Mouse (Mus musculus) hindbrain, embryonic 16.5 days (tissue): ENCODE data around the gene Rap1a. TPM values are rescaled to one million over a fixed set of nuclear protein-coding genes. Genes with fewer than 3 reads are reported as not detected.

Source experiments
- ATAC-seq: fragments of 200-750 bp; cut with Nextera tagmentation; 2 replicates; pipeline ENCODE4 v1.8.0; 2017; ENCODE audit warnings: moderate TSS enrichment, moderate library complexity
- H3K27ac ChIP-seq: fragments of 300-500 bp; sonication (generic); 2 replicates; pipeline ENCODE4 v1.5.1; 2014; ENCODE audit warnings: low read depth, mild to moderate bottlenecking, control low read depth, low read length, moderate library complexity
- H3K27me3 ChIP-seq: fragments of 300-500 bp; sonication (generic); replicated peaks from 2 replicates; pipeline ENCODE4 v1.6.1; 2014; ENCODE audit warnings: low read length; ENCODE audit not compliant: control insufficient read depth, insufficient read depth
- H3K36me3 ChIP-seq: fragments of 300-500 bp; sonication (generic); 2 replicates; pipeline ENCODE4 v1.6.1; 2014; ENCODE audit warnings: mild to moderate bottlenecking, low read length, moderate library complexity, mixed read lengths; ENCODE audit not compliant: control insufficient read depth, insufficient read depth
- H3K4me1 ChIP-seq: fragments of 300-500 bp; sonication (generic); 2 replicates; pipeline ENCODE4 v1.6.1; 2014; ENCODE audit warnings: low read depth, low read length; ENCODE audit not compliant: control insufficient read depth, insufficient read depth
- H3K4me2 ChIP-seq: fragments of 300-500 bp; sonication (generic); 2 replicates; pipeline ENCODE4 v1.6.1; 2014; ENCODE audit warnings: mild to moderate bottlenecking, low read length, control low read depth, moderate library complexity
- H3K4me3 ChIP-seq: fragments of 300-500 bp; sonication (generic); 2 replicates; pipeline ENCODE4 v1.5.1; 2014; ENCODE audit warnings: mild to moderate bottlenecking, low read length, control low read depth, moderate library complexity
- H3K9ac ChIP-seq: fragments of 300-500 bp; sonication (generic); 2 replicates; pipeline ENCODE4 v1.6.1; 2014; ENCODE audit warnings: low read depth, mild to moderate bottlenecking, control low read depth, low read length, moderate library complexity
- H3K9me3 ChIP-seq: fragments of 300-500 bp; sonication (generic); 2 replicates; pipeline ENCODE4 v1.6.1; 2014; ENCODE audit warnings: mild to moderate bottlenecking, low read length, moderate library complexity; ENCODE audit not compliant: control insufficient read depth
- WGBS: fragments of 180-500 bp; shearing (Covaris S2); extraction: QIAGEN DNeasy Blood & Tissue Kit; methylation state at CpG from one replicate; pipeline ENCODE4 v1.1.7; 2014; 5-methylcytosine and 5-hydroxymethylcytosine counted together
- polyA plus RNA-seq: library from polyadenylated mRNA; unstranded; fragments of >200 nt; fragmentation: Nextera tagmentation; extraction: Ambion mirVana; gene quantifications from 2 replicates; pipeline ENCODE4 v1.2.1, GENCODE M21; 2015

The Rap1a gene
- polyA plus RNA-seq, 1 experiment from 2014 or later = 79.2 TPM

DNA sequence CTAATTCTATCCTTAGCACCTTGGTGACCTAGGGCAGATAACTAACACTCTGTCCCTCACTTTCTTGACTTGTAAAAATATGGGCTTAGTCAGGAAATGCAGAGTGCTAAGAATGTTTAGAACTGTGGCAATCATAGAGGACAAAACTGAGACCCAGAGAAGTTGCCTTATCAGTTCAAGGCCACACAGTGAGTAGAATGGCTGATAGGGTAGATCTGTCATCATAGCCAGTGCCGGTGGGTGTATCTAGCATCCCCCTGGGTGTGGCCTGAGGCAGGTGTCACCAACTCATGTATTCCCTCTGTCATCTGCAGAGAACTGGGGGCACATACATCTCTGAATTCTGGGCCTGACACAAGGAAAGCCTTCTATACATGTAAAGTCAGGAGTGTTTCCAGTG is 102.8 kb downstream of the Rap1a start:
- no peaks in the 10 kb centered on the region for H3K9me3 ChIP-seq
- no peaks in the 10 kb centered on the region for H3K36me3 ChIP-seq
- no peak overlapping the region for H3K4me2 ChIP-seq
- no peak overlapping the region for H3K27ac ChIP-seq
- WGBS = 100% methylated on average over 1 of the region's 1 CpGs
- no peaks in the 10 kb centered on the region; the same call in none of the 2 replicates for H3K27me3 ChIP-seq
- no peak for ATAC-seq
- H3K4me1 ChIP-seq = peaks cover 16% of the 10 kb centered on the region
- no peak overlapping the region for H3K9ac ChIP-seq
- no peak overlapping the region for H3K4me3 ChIP-seq

GRCm38 (mm10) chr3:105697148-105697441 is 104.0 kb downstream of the Rap1a start:
- ATAC-seq = peak; percentile 56
- Histone ChIP-seq H3K36me3 (no peaks in the 10 kb centered on the region), H3K27ac (no peak overlapping the region), H3K4me2 (no peak overlapping the region), H3K27me3 (no peaks in the 10 kb centered on the region; the same call in 1 of the 2 replicates), H3K9me3 (no peaks in the 10 kb centered on the region), H3K4me1 (peaks cover 16% of the 10 kb centered on the region), H3K4me3 (no peak overlapping the region), H3K9ac (no peak overlapping the region)
- WGBS = 66% methylated on average over 5 of the region's 5 CpGs

- peak; percentile 52 for ATAC-seq
- no peaks in the 10 kb centered on the region for H3K36me3 ChIP-seq
- peak overlapping the region; percentile 14 for H3K4me2 ChIP-seq
- no peak overlapping the region for H3K4me3 ChIP-seq
- 59% methylated on average over 17 of the region's 17 CpGs for WGBS
- no peak overlapping the region for H3K9ac ChIP-seq
- no peaks in the 10 kb centered on the region; the same call in 1 of the 2 replicates for H3K27me3 ChIP-seq
- peak overlapping the region; percentile 10; the same call in 1 of the 2 replicates for H3K27ac ChIP-seq
- no peaks in the 10 kb centered on the region for H3K9me3 ChIP-seq
- peaks cover 16% of the 10 kb centered on the region for H3K4me1 ChIP-seq
These were observed 104.6 kb downstream of the Rap1a start for GRCm38 (mm10) chr3:105696387-105697147.

GRCm38 (mm10) chr3:105695476-105696386 is 105.4 kb downstream of the Rap1a start:
- Histone ChIP-seq H3K9ac (peak overlapping the region; percentile 39), H3K4me2 (peak overlapping the region; percentile 40), H3K4me1 (peaks cover 16% of the 10 kb centered on the region), H3K36me3 (no peaks in the 10 kb centered on the region), H3K27me3 (no peaks in the 10 kb centered on the region; the same call in 1 of the 2 replicates), H3K9me3 (no peaks in the 10 kb centered on the region), H3K27ac (peak overlapping the region; percentile 67), H3K4me3 (no peak overlapping the region)
- WGBS = 27% methylated on average over 20 of the region's 20 CpGs
- ATAC-seq = peak; percentile 50

DNA sequence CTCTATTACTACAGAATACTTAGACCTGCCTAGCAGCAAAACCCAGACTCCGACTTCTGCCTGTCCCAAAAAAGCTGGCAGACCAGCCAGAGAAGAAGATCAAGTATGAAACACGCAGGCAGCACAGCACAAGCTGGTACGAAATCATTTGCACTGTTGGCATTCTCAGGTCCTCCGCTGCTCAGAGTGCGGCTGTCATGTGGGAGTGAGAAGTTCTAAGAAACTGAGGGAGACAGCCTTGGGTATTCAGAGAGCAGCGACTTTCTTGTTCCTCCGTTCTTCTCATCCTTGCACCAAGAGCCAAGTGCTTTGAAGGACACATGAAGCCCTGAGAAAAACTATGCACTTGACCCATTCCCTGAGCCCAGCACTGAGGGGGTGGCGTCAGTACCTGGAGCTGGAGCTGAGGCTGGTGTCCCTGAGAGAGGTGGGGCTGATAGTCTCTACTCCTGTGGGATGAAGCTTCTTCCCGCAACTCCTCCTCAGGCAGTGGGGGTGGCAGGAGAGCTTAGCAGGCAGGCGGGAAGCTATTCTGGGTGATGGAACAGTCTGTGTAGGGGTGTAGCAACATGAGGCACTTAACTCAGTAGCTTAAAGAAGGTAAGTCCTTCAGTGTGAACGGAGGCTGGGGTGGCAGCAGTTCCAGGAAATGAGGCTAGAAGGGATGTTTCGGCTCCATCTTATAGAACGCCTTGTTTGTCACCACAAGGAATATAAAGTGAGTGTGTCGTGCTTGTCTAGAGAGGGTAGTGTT is 107.6 kb downstream of the Rap1a start:
- 77% methylated on average over 14 of the region's 14 CpGs for WGBS
- H3K27ac ChIP-seq = no peak overlapping the region
- no peaks in the 10 kb centered on the region for H3K36me3 ChIP-seq
- no peak overlapping the region for H3K4me3 ChIP-seq
- peaks cover 16% of the 10 kb centered on the region for H3K4me1 ChIP-seq
- no peak for ATAC-seq
- no peaks in the 10 kb centered on the region for H3K9me3 ChIP-seq
- no peak overlapping the region for H3K4me2 ChIP-seq
- H3K27me3 ChIP-seq = no peaks in the 10 kb centered on the region; the same call in 1 of the 2 replicates
- no peak overlapping the region for H3K9ac ChIP-seq

GRCm38 (mm10) chr3:105688536-105688935 is 112.6 kb downstream of the Rap1a start:
- 96% methylated on average over 2 of the region's 2 CpGs for WGBS
- H3K27ac ChIP-seq = no peak overlapping the region
- H3K36me3 ChIP-seq = no peaks in the 10 kb centered on the region

GRCm38 (mm10) chr3:105687324-105688060 is 113.6 kb downstream of the Rap1a start, which contains the start of gene Ddx20:
Gene Ddx20 (minus strand): TSS chr3:105687574.
- no peaks in the 10 kb centered on the region for H3K9me3 ChIP-seq
- H3K4me3 ChIP-seq = peak within 1 kb of the TSS; percentile 83
- H3K4me1 ChIP-seq = peaks cover 7% of the 10 kb centered on the region
- no peaks in the 10 kb centered on the region for H3K27me3 ChIP-seq
- H3K4me2 ChIP-seq = peak within 1 kb of the TSS; percentile 71
- no peaks in the 10 kb centered on the region for H3K36me3 ChIP-seq
- peak; percentile 97 for ATAC-seq
- H3K9ac ChIP-seq = peak within 1 kb of the TSS; percentile 92
- WGBS = under 1% methylated on average over 72 of the region's 72 CpGs
- H3K27ac ChIP-seq = peak within 1 kb of the TSS; percentile 80

More at GRCm38 (mm10) chr3:105688536-105688935, 112.6 kb downstream of the Rap1a start:
- Histone ChIP-seq H3K4me3 (no peak overlapping the region), H3K9ac (no peak overlapping the region), H3K4me1 (peaks cover 7% of the 10 kb centered on the region), H3K4me2 (no peak overlapping the region), H3K9me3 (no peaks in the 10 kb centered on the region), H3K27me3 (no peaks in the 10 kb centered on the region; the same call in 1 of the 2 replicates)
- ATAC-seq = no peak
